Comparison of ENCODE assay signal across 11 mouse cellular contexts in the genomic region with DNA sequence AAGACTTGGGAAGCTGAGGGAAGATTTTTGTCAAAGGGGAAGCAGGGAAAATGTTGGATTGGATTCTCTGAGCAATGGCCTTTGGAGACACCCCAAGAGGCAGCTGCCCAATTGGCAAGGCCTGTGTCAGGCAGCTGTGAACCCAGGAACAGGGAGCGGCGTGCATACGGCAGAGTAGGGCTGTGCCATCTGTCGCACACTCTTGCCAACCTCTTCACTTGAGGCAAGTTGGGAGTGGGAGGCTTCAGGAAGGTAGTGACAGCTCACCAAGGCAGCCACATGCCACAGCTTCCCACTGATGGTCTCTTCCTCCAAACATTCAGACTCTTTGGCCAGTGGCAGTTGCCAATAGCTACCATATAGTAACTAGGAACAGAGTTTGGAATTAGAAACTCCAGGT.
A peak's percentile ranks its signal among the peaks of the same experiment; 100 is the strongest.
DNase-seq lines count a peak whose midpoint lies in the region; ATAC-seq and TF ChIP-seq lines count a peak whose summit lies in the region.
"Had no signal": no experiment of that assay in that cellular context is flagged by ENCODE, and none has a peak within 500 bp of the region (broad histone marks: within the 10 kb centered on the region; RNA-seq: fewer than 3 reads in every experiment).

No protein-coding gene starts in this region.

- H3K9ac ChIP-seq in lung, postnatal 0 days (replicated peaks; ENCODE audit: low read depth), result no peak overlapping the region
- no peak overlapping the region for H3K9ac ChIP-seq in kidney, embryonic 16.5 days (replicated peaks; ENCODE audit: low read length)
- H3K9ac ChIP-seq: midbrain, embryonic 15.5 days had no signal

- no peak for TF ChIP-seq POLR2A in cerebellum, adult 2 months (IDR thresholded peaks at IDR 0.05; ENCODE audit: borderline replicate concordance, insufficient read depth, low read length)

- no peak overlapping the region for H3K4me2 ChIP-seq in lung, postnatal 0 days (replicated peaks; ENCODE audit: low read depth, low read length)
- no peak overlapping the region for H3K4me2 ChIP-seq in kidney, embryonic 16.5 days (replicated peaks; ENCODE audit: low read depth, low read length)
- H3K4me2 ChIP-seq: midbrain, embryonic 15.5 days had no signal

- H3K4me3 ChIP-seq in cerebellum, adult 2 months (replicated peaks; ENCODE audit: insufficient read depth, low read depth, low read length), result no peak overlapping the region
- no peak overlapping the region for H3K4me3 ChIP-seq in lung, postnatal 0 days (ENCODE audit: low read depth, low read length)
- H3K4me3 ChIP-seq in kidney, embryonic 16.5 days (ENCODE audit: low read length), result no peak overlapping the region
- H3K4me3 ChIP-seq: midbrain, embryonic 15.5 days had no signal

- TF ChIP-seq CTCF in cerebellum, adult 2 months (IDR thresholded peaks at IDR 0.05; ENCODE audit: borderline replicate concordance, insufficient read depth, low read depth, low read length), result no peak
- TF ChIP-seq CTCF in lung, postnatal 0 days (IDR thresholded peaks at IDR 0.05), result no peak

- no peak for ATAC-seq in cerebellum, adult (ENCODE audit: insufficient number of reproducible peaks, low FRiP score, low TSS enrichment)
- ATAC-seq in lung, postnatal 0 days, result no peak
- ATAC-seq in kidney, embryonic 16.5 days (ENCODE audit: low FRiP score, low TSS enrichment), result no peak
- ATAC-seq: midbrain, embryonic 15.5 days had no signal

- H3K9me3 ChIP-seq in lung, postnatal 0 days (ENCODE audit: low read length), result no peaks in the 10 kb centered on the region
- H3K9me3 ChIP-seq in kidney, embryonic 16.5 days (ENCODE audit: low read length), result no peaks in the 10 kb centered on the region
- H3K9me3 ChIP-seq: midbrain, embryonic 15.5 days had no signal

- H3K4me1 ChIP-seq in cerebellum, adult 2 months (ENCODE audit: control insufficient read depth, insufficient read depth, low read length), result peaks cover 5% of the 10 kb centered on the region; the same call in 1 of the 2 replicates
- H3K4me1 ChIP-seq in lung, postnatal 0 days (ENCODE audit: insufficient read depth, low read depth, low read length), result no peaks in the 10 kb centered on the region
- H3K4me1 ChIP-seq in kidney, embryonic 16.5 days (ENCODE audit: insufficient read depth, low read length), result no peaks in the 10 kb centered on the region
- H3K4me1 ChIP-seq: midbrain, embryonic 15.5 days had no signal

- intact Hi-C loops in left cerebral cortex, postnatal 14 days (cut with DNase I), result no loop called here

- no peaks in the 10 kb centered on the region for H3K27me3 ChIP-seq in cerebellum, adult 2 months (ENCODE audit: control insufficient read depth, insufficient read depth, low read length)
- no peaks in the 10 kb centered on the region for H3K27me3 ChIP-seq in lung, postnatal 0 days (replicated peaks; ENCODE audit: insufficient read depth, low read length)
- H3K27me3 ChIP-seq in kidney, embryonic 16.5 days (ENCODE audit: insufficient read depth, low read length), result peaks cover 12% of the 10 kb centered on the region; the same call in 1 of the 2 replicates

- peak; percentile 7 for DNase-seq in cerebellum, adult 11-12 months
- DNase-seq in cerebellum, adult 2 months, result peak; percentile 14 to 19
- peak; percentile 52 for DNase-seq in layer of hippocampus, adult 11-12 months (ENCODE audit: low spot score)
- DNase-seq in left cerebral cortex, postnatal 14 days (ENCODE audit: low spot score in 2 of 2), result peak; percentile 3 to 28
- no peak for DNase-seq in lung, postnatal 0 days (ENCODE audit: low spot score)
- no peak for DNase-seq in thymus, postnatal 25 days
- DNase-seq: kidney, adult 11 months; lung, postnatal 10 days had no signal

- WGBS in cerebellum, adult 2 months, result 13% methylated on average over 4 of the region's 4 CpGs
- WGBS in lung, postnatal 0 days, result 81% methylated on average over 4 of the region's 4 CpGs
- 92% methylated on average over 4 of the region's 4 CpGs for WGBS in kidney, embryonic 16.5 days

- no peak for TF ChIP-seq EP300 in lung, postnatal 0 days (IDR thresholded peaks at IDR 0.05)

- H3K27ac ChIP-seq in cerebellum, adult 2 months (ENCODE audit: insufficient read depth, low read length), result no peak overlapping the region
- H3K27ac ChIP-seq in lung, postnatal 0 days (ENCODE audit: low read length), result no peak overlapping the region
- H3K27ac ChIP-seq in kidney, embryonic 16.5 days (ENCODE audit: low read length), result no peak overlapping the region
- H3K27ac ChIP-seq: midbrain, embryonic 15.5 days had no signal

- H3K36me3 ChIP-seq in lung, postnatal 0 days (ENCODE audit: insufficient read depth, low read length), result no peaks in the 10 kb centered on the region
- H3K36me3 ChIP-seq in kidney, embryonic 16.5 days (ENCODE audit: insufficient read depth, low read length), result no peaks in the 10 kb centered on the region
- H3K36me3 ChIP-seq: midbrain, embryonic 15.5 days had no signal

Comparison
In these comparisons a context has a peak if more than half of its experiments do, and no peak if none do; other contexts are left out.
1. DNase-seq: peak in cerebellum, adult 11-12 months (single experiment), cerebellum, adult 2 months (2 of 2), layer of hippocampus, adult 11-12 months (single experiment) and left cerebral cortex, postnatal 14 days (2 of 2); none in lung, postnatal 0 days (single experiment) and thymus, postnatal 25 days (single experiment).